Mouse (Mus musculus): ENCODE results near the gene Rnasel. TPM values are rescaled to one million over a fixed set of nuclear protein-coding genes. Genes with fewer than 3 reads are reported as not detected.

The Rnasel gene
- total and polyA plus RNA-seq, 3 experiments: 8.4 to 18.8 (median 9.2) TPM

DNA sequence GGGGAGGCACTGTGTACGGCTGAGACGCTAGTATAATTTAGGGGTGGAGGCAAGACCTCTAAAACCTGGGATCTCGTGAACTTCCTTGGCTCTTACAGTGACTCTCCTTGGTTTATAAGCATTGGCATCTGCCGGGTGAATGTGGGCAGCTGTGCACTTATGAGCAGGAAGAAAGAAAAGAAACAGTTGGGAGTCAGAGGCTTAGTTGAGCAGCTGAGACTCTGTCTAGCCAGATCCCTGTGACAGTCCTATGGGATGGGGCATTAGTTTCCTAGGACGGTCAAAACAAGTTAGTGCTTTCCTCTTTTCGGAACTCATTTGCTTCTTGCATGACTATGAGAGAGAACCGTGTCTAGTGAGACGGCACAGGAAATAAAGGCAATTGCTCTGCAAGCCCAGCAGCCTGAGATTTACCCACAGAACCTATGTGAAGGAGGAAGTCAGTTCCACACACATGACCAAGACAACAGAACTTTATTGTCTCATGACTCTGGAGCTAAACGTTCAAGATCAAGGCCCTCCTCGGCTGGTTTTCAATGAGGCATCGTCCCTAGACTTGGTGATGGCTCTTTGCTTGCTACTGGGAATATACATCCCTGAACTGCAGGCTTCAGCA, 48.7 kb upstream of the Rnasel start (continued):
- no peak for TF ChIP-seq BHLHE40 (IDR thresholded peaks at IDR 0.05; ENCODE audit: low read depth, low read length)

DNA sequence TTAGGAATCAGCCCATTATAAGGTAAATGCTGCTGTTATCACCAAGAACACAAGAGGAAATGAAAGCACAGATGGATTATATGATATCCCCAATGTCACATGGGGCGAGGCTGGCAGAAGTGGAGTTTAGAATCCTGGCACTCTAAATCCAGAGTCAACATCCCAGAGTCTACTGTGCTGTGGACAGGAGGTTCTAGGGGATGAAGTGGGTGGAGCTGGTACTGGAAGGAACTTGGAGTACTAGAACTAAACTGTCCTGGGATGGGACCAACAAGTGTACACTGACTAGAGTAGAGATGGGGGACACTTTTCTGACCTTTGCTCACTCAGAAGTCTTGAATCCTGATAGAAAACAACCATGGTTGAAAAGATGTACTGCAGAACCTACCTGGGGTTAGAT, 47.8 kb upstream of the Rnasel start:
- peaks cover 6% of the 10 kb centered on the region for H3K27me3 ChIP-seq (replicated peaks)
- no peaks in the 10 kb centered on the region for H3K36me3 ChIP-seq (replicated peaks in 1 of 2; ENCODE audit: control insufficient read depth in 1 of 2, insufficient read depth in 1 of 2, low read length in 1 of 2)
- no peaks in the 10 kb centered on the region for H3K79me2 ChIP-seq (replicated peaks; ENCODE audit: control insufficient read depth, extremely low read depth, insufficient read depth, poor library complexity, severe bottlenecking)
- dilution Hi-C loops (cut with MboI; ENCODE audit: extremely low pct_ligation_motif_present, extremely low pct_unique_long_range_greater_than_20kb, low sequenced_read_pairs) (no loop called here), in situ Hi-C loops (cut with MboI; ENCODE audit: low pct_ligation_motif_present, low pct_unique_long_range_greater_than_20kb, low sequenced_read_pairs) (loop anchor here (5.0 kb wide), 1 partner anchor 36 kb away; no protein-coding TSS in a partner anchor)
- peaks cover 17 to 73% of the 10 kb centered on the region in 2 experiments for H3K4me1 ChIP-seq (ENCODE audit: control insufficient read depth in 1 of 2, insufficient read depth in 2 of 2)
- no peak overlapping the region for H3K27ac ChIP-seq (ENCODE audit: insufficient read depth, low read depth)
- no peak overlapping the region for H3K4me2 ChIP-seq (ENCODE audit: insufficient read depth, low read depth, poor library complexity, severe bottlenecking)
- DNase-seq (ENCODE audit: extremely low read depth): no peak
- peaks cover 4% of the 10 kb centered on the region for H3K9me3 ChIP-seq (replicated peaks; ENCODE audit: low read length)
- no peak overlapping the region for H3K4me3 ChIP-seq (replicated peaks in 1 of 3; ENCODE audit: low read depth in 2 of 3, low read length in 2 of 3, poor library complexity in 1 of 3)
- no peak for TF ChIP-seq CHD1 (IDR thresholded peaks at IDR 0.05; ENCODE audit: low read depth, low read length)
- no peak for TF ChIP-seq NRF1 (IDR thresholded peaks at IDR 0.05; ENCODE audit: low read depth, low read length)
- TF ChIP-seq E2F4 (IDR thresholded peaks at IDR 0.05; ENCODE audit: insufficient replicate concordance, low read depth, low read length): no peak
- TF ChIP-seq ZC3H11A (IDR thresholded peaks at IDR 0.05; ENCODE audit: low read depth, low read length): no peak
- TF ChIP-seq UBTF (IDR thresholded peaks at IDR 0.05; ENCODE audit: low read depth, low read length): no peak
- TF ChIP-seq SIN3A (IDR thresholded peaks at IDR 0.05; ENCODE audit: low read length): no peak
- no peak for TF ChIP-seq MXI1 (IDR thresholded peaks at IDR 0.05; ENCODE audit: low read depth, low read length)
- H3K9ac ChIP-seq (ENCODE audit: insufficient read depth, low read depth): no peak overlapping the region

DNA sequence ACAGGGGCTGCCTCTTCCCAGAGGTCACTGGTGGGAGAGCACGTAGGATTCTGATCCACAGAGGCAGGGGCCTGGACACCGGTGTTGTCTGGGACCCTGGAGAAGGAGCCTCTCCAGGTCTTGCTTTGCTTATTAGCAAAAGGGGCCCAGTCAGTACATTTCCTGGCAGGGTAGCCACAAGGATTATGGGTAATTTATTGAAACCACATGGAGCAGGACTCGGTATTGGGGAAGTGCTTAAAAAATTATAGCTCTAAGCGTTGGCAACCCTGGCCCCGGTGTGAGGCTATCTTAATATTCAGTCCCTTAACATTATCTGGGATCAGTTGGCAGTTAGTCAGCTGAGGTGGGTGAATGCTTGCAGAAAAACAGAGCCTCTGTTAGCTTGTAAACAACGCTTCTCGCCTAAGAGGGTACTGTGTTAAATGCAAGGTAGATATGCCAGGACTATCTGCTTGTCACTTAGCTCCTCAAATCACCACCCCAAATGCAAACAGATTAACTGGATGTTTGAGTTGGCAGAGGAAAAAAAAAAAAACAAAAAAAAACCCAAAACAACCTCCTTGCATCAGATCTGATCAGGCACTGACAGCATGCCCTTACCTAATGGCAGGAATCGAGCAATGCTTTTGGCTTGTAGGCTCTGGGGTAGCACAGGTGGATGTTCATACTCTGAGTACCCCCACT, 46.9 kb upstream of the Rnasel start:
- Histone ChIP-seq H3K27ac (ENCODE audit: insufficient read depth, low read depth) (no peak overlapping the region), H3K4me2 (ENCODE audit: insufficient read depth, low read depth, poor library complexity, severe bottlenecking) (0 out of 2 replicates have a peak overlapping the region, but pooled peaks have one; percentile 24), H3K27me3 (replicated peaks) (peaks cover 6% of the 10 kb centered on the region), H3K4me3 (replicated peaks in 1 of 3; ENCODE audit: low read depth in 2 of 3, low read length in 2 of 3, poor library complexity in 1 of 3) (no peak overlapping the region), H3K4me1 (ENCODE audit: control insufficient read depth in 1 of 2, insufficient read depth in 2 of 2) (peaks cover 16 to 69% of the 10 kb centered on the region in 2 experiments), H3K36me3 (replicated peaks in 1 of 2; ENCODE audit: control insufficient read depth in 1 of 2, insufficient read depth in 1 of 2, low read length in 1 of 2) (no peaks in the 10 kb centered on the region), H3K9me3 (replicated peaks; ENCODE audit: low read length) (peaks cover 5% of the 10 kb centered on the region), H3K79me2 (replicated peaks; ENCODE audit: control insufficient read depth, extremely low read depth, insufficient read depth, poor library complexity, severe bottlenecking) (no peaks in the 10 kb centered on the region), H3K9ac (ENCODE audit: insufficient read depth, low read depth) (no peak overlapping the region)
- DNase-seq (ENCODE audit: extremely low read depth): no peak
- dilution Hi-C loops (cut with MboI; ENCODE audit: extremely low pct_ligation_motif_present, extremely low pct_unique_long_range_greater_than_20kb, low sequenced_read_pairs) (no loop called here), in situ Hi-C loops (cut with MboI; ENCODE audit: low pct_ligation_motif_present, low pct_unique_long_range_greater_than_20kb, low sequenced_read_pairs) (loop anchor here (5.0 kb wide), 1 partner anchor 35 kb away; no protein-coding TSS in a partner anchor)
- TF ChIP-seq MEF2A (IDR thresholded peaks at IDR 0.05; ENCODE audit: borderline replicate concordance, low read depth, low read length): no peak
- TF ChIP-seq CHD2 (IDR thresholded peaks at IDR 0.05; ENCODE audit: low read length): no peak
- TF ChIP-seq NRF1 (IDR thresholded peaks at IDR 0.05; ENCODE audit: low read depth, low read length): no peak
- TF ChIP-seq ELF1 (IDR thresholded peaks at IDR 0.05; ENCODE audit: low read depth, low read length): no peak
- TF ChIP-seq TCF12 (IDR thresholded peaks at IDR 0.05; ENCODE audit: low read depth, low read length): no peak
- TF ChIP-seq E2F4 (IDR thresholded peaks at IDR 0.05; ENCODE audit: insufficient replicate concordance, low read depth, low read length): no peak
- no peak for TF ChIP-seq USF1 (IDR thresholded peaks at IDR 0.05; ENCODE audit: low read depth, low read length)
- TF ChIP-seq JUND (conservative IDR thresholded peaks at IDR 0.05; ENCODE audit: low read depth, low read length): no peak
- no peak for TF ChIP-seq NELFE (IDR thresholded peaks at IDR 0.05; ENCODE audit: low read depth, low read length)

All from CH12.LX (cell line).